Mouse (Mus musculus) spleen, adult 2 months (tissue): ENCODE measurements around the gene Gm36864.

ENCODE experiments used
- CTCF ChIP-seq: fragments of 200-500 bp; IDR thresholded peaks from 2 replicates; pipeline ENCODE4 v1.5.1; 2011; ENCODE audit warnings: mild to moderate bottlenecking, inconsistent platforms; ENCODE audit not compliant: insufficient read depth, insufficient read length, insufficient replicate concordance; ENCODE audit errors: extremely low read depth
- POLR2A ChIP-seq: fragments of 200-500 bp; IDR thresholded peaks from 2 replicates; pipeline ENCODE4 v1.6.1; 2011; ENCODE audit warnings: low read depth, low read length, inconsistent platforms

DNA sequence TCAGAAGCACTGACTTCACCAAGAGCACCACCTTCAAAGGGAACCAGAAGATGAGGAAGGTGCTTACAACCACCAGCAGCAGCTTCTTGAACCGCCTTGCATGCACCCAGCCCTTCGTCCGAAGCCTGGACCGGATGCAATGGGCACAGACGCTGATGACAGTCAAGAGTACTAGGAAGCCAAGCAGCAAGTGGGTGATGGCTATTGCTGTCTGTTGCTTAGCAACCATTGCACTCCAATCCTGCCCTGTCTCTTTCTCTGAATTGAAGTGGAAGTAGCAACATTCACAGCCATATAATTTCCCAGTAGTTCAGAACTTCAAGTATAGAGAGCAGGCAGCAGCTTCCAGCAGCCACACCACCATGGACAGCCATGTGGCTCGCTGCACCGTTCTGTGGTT is 45.6 kb downstream of the Gm36864 start:
- TF ChIP-seq CTCF = no peak
- no peak for TF ChIP-seq POLR2A
